Mouse (Mus musculus) heart, adult 2 months (tissue): ENCODE data around the gene Trim50.

Source experiments
- CTCF ChIP-seq: fragments of 200-600 bp; IDR thresholded peaks from 2 replicates; pipeline ENCODE4 v1.8.1; 2022; ENCODE audit warnings: antibody characterized with exemption, mild to moderate bottlenecking, moderate library complexity
- POLR2A ChIP-seq: fragments of 200-500 bp; IDR thresholded peaks from 2 replicates; pipeline ENCODE4 v1.6.1; 2011; ENCODE audit warnings: mild to moderate bottlenecking, low read depth, low read length, control low read depth; ENCODE audit not compliant: insufficient read depth

- no peak for TF ChIP-seq POLR2A
- peak; percentile 53 for TF ChIP-seq CTCF
Measured at GRCm38 (mm10) chr5:135337575-135337974, 15.5 kb upstream of the Trim50 start.
